Mouse (Mus musculus) cerebellum, adult 2 months (tissue): ENCODE measurements around the gene Ppp1r9b. TPM values are rescaled to one million over a fixed set of nuclear protein-coding genes. Genes with fewer than 3 reads are reported as not detected.

Source experiments
- DNase-seq, 2 experiments: peaks; one replicate each; pipeline ENCODE4 v3.0.0; 2021
- H3K27ac ChIP-seq: fragments of 200-500 bp; 2 replicates; pipeline ENCODE4 v1.5.1; 2012; ENCODE audit warnings: low read length, control low read depth, inconsistent platforms; ENCODE audit not compliant: insufficient read depth
- H3K27me3 ChIP-seq: fragments of 200-500 bp; 2 replicates; pipeline ENCODE4 v1.6.1; 2012; ENCODE audit warnings: inconsistent platforms, mild to moderate bottlenecking, low read length, moderate library complexity; ENCODE audit not compliant: control insufficient read depth, insufficient read depth
- H3K4me1 ChIP-seq: fragments of 200-500 bp; 2 replicates; pipeline ENCODE4 v1.6.1; 2011; ENCODE audit warnings: low read length; ENCODE audit not compliant: control insufficient read depth, insufficient read depth
- H3K4me3 ChIP-seq: fragments of 200-500 bp; replicated peaks from 2 replicates; pipeline ENCODE3; 2011; ENCODE audit warnings: mild to moderate bottlenecking, low read depth, low read length, control low read depth; ENCODE audit not compliant: insufficient read depth
- CTCF ChIP-seq: fragments of 200-500 bp; IDR thresholded peaks from 2 replicates; pipeline ENCODE4 v1.5.1; 2011; ENCODE audit warnings: low read depth, mild to moderate bottlenecking, control low read depth, low read length, moderate library complexity, borderline replicate concordance; ENCODE audit not compliant: insufficient read depth
- POLR2A ChIP-seq: fragments of 200-500 bp; IDR thresholded peaks from 2 replicates; pipeline ENCODE4 v1.6.1; 2011; ENCODE audit warnings: low read length, control low read depth, borderline replicate concordance; ENCODE audit not compliant: insufficient read depth
- WGBS: fragments of 180-500 bp; shearing (Covaris S2); methylation state at CpG from one replicate; pipeline ENCODE4 v1.1.7; 2018; 5-methylcytosine and 5-hydroxymethylcytosine counted together
- polyA plus RNA-seq: library from polyadenylated mRNA; depleted of rRNA; stranded (reverse); fragments of >200 nt; gene quantifications from 2 replicates; pipeline ENCODE4 v1.2.3, GENCODE M21; 2012

Ppp1r9b gene
- polyA plus RNA-seq, 1 experiment: 153 TPM

DNA sequence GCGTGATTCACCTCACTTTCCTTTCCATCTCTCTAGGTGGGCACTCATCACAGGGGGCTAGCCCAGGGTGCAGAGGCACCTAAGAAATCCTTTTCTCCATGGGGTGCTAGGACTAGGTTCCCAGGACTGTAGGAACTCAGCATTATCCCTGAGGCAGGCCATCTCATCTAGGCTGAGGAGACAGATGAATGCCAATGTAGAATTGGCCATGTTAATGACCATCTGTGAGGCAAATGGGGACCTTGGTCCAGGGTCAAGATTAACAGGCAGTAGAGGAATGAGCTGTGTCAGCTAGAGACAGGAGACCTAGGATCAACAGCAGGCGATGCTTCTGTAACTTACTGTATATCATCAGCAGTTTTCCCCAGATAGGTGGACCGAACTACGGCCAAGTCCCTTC is 48.9 kb downstream of the Ppp1r9b start:
- H3K27me3 ChIP-seq: no peaks in the 10 kb centered on the region
- 9% methylated on average over 4 of the region's 4 CpGs for WGBS
- H3K4me3 ChIP-seq: peak overlapping the region; percentile 80

DNA sequence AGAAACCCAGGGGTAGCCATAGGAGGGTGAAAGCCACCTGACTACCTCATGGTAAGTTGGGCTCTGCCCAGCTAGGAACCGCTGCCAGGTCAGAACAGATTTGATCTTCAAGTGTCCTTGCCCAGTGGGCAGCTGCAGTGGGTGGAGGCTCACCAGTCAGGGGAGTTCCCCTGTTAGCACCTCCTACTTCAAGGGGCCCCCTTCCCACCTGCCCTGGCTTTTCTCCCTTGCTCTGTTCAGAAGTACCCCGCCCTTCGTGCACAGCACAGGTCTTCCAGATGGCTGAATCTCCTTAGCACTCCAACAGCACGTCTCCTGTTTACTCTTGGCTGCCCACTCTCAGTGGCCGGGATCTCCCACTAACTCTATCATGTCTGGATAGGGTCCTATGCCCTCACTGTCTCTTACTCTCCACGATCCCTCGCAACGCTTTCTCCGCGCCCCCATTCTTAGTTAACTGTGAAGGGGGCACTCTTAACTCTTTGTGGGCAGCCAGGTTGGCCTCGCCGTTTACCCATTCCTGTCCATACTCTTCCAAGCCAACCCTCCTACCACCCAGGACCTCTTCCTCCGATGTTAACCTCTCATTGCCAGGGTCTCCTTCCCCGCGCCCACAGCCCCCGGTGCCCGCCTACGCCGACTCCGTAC is 49.8 kb downstream of the Ppp1r9b start:
- Histone ChIP-seq H3K4me3 (peak overlapping the region; percentile 80), H3K4me1 (peaks cover 38% of the 10 kb centered on the region), H3K27ac (peak overlapping the region; percentile 100), H3K27me3 (no peaks in the 10 kb centered on the region)
- under 1% methylated on average over 20 of the region's 20 CpGs for WGBS
- no peak for TF ChIP-seq CTCF
- no peak for TF ChIP-seq POLR2A
- DNase-seq: peak; percentile 87

More for the DNA sequence above, 48.9 kb downstream of the Ppp1r9b start:
- TF ChIP-seq CTCF: no peak
- TF ChIP-seq POLR2A: peak; percentile 35; the same call in 1 of the 2 replicates
- Histone ChIP-seq H3K4me1 (peaks cover 47% of the 10 kb centered on the region), H3K27ac (peak overlapping the region; percentile 100)
- DNase-seq: peak; percentile 79 to 90

DNA sequence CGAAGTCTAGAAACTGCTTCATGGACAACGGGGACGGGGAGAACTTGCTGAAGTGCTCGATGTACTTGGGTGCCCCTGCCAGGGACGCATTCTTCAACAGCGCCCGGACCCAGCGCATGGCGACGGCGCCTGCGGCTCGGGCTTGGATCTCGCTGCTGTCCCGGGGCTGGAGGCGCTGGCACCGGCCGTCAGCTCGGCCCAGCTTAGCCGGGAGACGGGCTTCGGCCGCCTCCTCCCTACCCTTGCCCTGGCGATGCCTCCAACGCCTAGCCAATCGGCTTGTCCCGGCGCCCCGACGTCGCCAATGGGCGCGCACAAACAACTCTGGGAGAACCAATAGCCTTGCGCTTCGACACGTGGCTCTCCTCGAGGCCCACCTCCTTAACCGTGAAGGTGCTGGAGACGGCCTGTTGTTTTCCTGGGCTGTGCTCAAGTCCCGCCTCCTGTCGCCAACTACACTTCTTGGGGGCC is 50.3 kb downstream of the Ppp1r9b start, which contains the start of gene Pdk2:
Pdk2 (minus strand) TSS at position 216 of the 471 bp plus-strand sequence.
- H3K4me3 ChIP-seq: peak within 1 kb of the TSS; percentile 80
- H3K27ac ChIP-seq: peak within 1 kb of the TSS; percentile 100
- H3K4me1 ChIP-seq: peaks cover 32% of the 10 kb centered on the region
- no peaks in the 10 kb centered on the region for H3K27me3 ChIP-seq
- TF ChIP-seq CTCF: no peak
- peak; percentile 81 for TF ChIP-seq POLR2A
- DNase-seq: peak; percentile 97 to 99
- under 1% methylated on average over 41 of the region's 41 CpGs for WGBS

DNA sequence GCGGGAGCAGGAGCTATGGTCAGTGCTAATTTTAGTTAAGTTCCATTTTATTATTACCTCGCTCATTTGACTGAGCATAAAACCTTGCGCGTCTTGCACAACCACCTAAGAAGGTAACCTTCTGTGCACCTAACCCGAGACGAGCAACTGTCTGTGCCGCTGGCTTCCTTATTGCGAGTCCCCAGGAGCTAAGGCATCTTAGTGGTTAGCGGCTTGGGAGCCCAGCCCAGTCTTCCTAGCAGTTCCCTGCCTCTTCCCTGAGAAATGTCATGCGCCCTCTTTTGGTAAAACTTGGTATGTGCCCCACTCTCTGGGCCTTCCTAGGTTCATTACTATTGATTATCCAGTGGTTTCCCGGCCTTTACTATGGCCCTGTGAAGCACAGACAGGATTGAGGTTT is 51.3 kb downstream of the Ppp1r9b start:
- under 1% methylated on average over 11 of the region's 11 CpGs for WGBS
- H3K27ac ChIP-seq: peak overlapping the region; percentile 65
- peak; percentile 89 for DNase-seq

DNA sequence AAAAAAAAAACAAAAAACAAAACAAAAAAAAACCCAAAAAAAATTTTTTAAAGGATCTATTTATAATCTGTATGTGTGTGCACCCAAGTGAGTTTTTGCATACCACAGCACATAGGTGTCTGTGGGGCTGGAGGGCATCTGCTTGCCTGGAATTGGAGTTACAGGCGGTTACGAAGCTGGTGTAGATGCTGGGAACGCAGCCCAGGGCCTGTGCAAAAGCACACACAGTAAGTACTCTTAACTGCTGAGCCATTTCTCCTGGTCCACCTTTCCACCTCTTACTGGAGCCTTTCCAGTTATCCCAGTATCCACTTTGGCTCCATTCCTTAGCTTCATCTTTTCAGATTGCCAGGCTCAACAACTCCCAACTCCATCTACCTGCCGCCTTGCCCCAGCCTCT is 52.2 kb downstream of the Ppp1r9b start:
- Histone ChIP-seq H3K27ac (no peak overlapping the region), H3K27me3 (no peaks in the 10 kb centered on the region), H3K4me3 (no peak overlapping the region), H3K4me1 (peaks cover 14% of the 10 kb centered on the region)
- TF ChIP-seq CTCF (no peak), POLR2A (no peak)
- WGBS: 87% methylated on average over 4 of the region's 4 CpGs
- peak; percentile 25 to 26 for DNase-seq

More for the DNA sequence above, 51.3 kb downstream of the Ppp1r9b start:
- no peaks in the 10 kb centered on the region for H3K27me3 ChIP-seq
- H3K4me3 ChIP-seq: peak overlapping the region; percentile 72
- TF ChIP-seq CTCF: peak; percentile 74
- peak; percentile 70; the same call in 1 of the 2 replicates for TF ChIP-seq POLR2A
- peaks cover 23% of the 10 kb centered on the region for H3K4me1 ChIP-seq

DNA sequence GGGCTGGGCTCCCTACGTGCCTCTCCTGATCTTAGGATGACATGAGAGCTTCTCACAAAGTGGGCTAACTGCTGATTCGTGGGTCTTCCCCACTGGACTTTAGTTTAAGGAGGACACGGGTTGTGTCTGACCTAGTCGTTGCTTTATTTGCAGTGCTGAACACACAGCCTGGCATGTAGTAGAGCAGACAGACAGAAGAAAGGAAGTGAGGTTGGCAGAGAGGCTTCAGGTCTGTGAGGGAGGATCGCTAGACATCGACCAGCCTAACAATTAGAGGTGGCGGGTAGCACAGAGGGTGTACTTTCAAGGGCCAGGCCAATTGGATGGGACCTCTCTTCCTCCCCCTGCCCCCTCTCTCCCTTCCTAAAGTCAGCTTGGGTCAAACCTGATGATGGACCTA is 52.8 kb downstream of the Ppp1r9b start:
- TF ChIP-seq CTCF (no peak), POLR2A (no peak)

DNA sequence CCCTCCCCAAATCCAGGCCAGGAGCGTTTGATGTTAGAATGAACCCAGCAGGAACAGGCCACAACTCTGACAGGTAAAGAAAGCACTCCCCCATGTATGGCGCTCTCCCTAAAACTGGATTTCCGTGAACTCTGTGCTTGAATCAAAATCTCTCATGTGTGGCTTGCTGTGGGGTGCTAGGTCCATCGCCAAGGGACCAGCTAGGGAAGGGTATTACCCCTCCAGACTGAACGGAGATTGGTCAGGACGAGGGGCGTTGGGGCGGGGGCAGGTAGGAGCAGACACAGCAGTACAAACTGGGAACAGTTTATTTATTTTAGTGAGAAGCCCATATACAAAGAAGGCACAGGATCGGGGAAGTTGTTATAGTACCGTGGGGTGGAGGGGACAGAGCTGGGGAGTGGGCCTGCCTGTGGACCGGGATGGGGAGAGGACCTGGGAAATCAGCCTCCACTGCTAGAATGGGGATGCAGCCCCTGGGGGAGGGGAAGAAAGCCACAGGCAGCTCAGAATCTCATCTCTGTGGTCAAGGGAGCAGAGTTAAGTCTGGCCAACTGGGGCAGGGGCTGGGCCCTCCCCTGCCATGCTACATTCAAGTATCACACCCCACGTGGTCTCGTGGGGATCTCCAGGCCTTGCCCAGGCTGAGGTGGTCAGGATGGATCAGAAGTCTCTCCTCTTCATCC is 53.5 kb downstream of the Ppp1r9b start:
- WGBS: 77% methylated on average over 13 of the region's 13 CpGs
- H3K27ac ChIP-seq: no peak overlapping the region
- DNase-seq: peak in 1 of 2 experiments; percentile 15
- H3K4me3 ChIP-seq: no peak overlapping the region
- H3K4me1 ChIP-seq: peaks cover 4% of the 10 kb centered on the region
- TF ChIP-seq POLR2A (no peak), CTCF (no peak)
- H3K27me3 ChIP-seq: no peaks in the 10 kb centered on the region

More for the DNA sequence above, 52.8 kb downstream of the Ppp1r9b start:
- H3K4me3 ChIP-seq: no peak overlapping the region
- peaks cover 9% of the 10 kb centered on the region for H3K4me1 ChIP-seq
- WGBS: 62% methylated on average over 7 of the region's 7 CpGs
- peak in 1 of 2 experiments; percentile 19 for DNase-seq
- H3K27me3 ChIP-seq: no peaks in the 10 kb centered on the region
- no peak overlapping the region for H3K27ac ChIP-seq
